Mouse (Mus musculus): ENCODE measurements around the gene Fam83c.

Gene Fam83c

DNA sequence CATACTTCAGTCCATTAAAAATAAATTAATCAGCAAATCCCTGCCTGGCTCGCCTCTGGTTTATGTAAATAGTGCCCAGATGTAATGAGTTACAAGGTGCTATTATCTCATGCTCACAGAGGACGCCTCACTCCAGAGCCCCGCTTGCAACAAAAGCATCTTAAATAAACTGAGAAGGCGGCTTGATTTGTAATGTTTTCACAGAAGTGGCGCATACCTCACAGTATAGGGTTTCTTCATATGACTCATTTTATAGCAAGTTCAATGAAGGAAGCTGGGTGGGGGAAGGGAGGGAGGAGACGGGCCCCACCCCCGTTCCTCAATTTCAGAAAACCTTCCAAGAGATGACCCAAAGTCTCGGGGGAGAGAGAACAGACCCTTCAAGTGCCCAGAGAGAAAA lies 12.3 kb upstream of the Fam83c start:
- POLR2A ChIA-PET: interaction anchor here in 2 of 4 experiments (1.5 kb wide), 2 partner anchors 21 to 37 kb away, joined by 3 to 4 read pairs; partner anchors contain the start of gene Eif6 (in 1 of the 2)
- CTCF ChIA-PET: interaction anchor here in 1 of 4 experiments (5.5 kb wide), 1 partner anchor 99 kb away, joined by 32 read pairs; the partner anchor contains the start of gene Gdf5

DNA sequence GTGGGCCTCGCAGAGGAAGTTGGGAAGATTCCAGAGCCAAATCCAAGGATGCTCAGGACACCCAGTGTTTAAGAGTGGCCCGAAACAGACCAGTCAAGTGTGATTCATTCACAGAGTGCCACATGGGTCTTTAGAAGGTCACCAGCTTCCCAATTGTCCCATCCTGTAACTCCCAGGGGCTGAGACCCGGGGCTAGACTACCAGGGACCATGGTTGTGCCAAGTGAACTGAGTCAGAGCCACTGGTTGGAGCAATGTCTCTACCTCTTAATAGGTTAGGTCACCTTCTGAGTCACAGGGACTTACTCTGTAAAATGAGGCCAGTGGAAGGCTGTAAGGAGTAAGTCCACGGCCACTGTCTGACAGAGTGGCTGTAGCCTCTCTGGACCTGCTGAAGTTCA lies 4.3 kb upstream of the Fam83c start:
- ChIA-PET CTCF (no interaction called here), POLR2A (interaction anchor here in 2 of 4 experiments (1.1 to 1.9 kb wide), 3 partner anchors 10 to 90 kb away, joined by 3 to 6 read pairs (median 6); partner anchors contain the start of gene Eif6 (in 1 of the 2))

DNA sequence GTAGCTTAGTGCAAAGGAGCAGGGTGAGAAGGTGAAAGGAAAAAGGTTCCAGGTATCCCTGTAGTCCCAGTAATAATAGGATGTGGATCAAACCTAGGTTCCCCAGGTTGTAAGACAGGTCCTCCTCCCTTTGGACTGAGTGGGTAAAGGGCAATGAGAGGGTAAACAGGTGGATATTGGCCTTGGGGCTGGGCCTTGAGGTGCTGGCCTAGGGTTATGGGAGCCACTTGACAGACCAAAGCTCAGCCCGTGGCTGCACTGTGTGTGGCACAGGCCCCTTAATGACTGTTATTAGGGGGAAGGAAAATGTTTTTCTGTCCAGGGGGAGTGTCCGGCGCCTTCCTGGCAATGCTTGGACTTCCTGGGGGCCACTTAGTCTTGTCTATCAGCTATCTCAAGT lies 3.3 kb upstream of the Fam83c start:
- POLR2A ChIA-PET: interaction anchor here in 2 of 4 experiments (0.8 to 1.9 kb wide), 5 partner anchors 11 to 91 kb away, joined by 3 to 6 read pairs (median 4); partner anchors contain the start of gene Eif6 (in 2 of the 2)

DNA sequence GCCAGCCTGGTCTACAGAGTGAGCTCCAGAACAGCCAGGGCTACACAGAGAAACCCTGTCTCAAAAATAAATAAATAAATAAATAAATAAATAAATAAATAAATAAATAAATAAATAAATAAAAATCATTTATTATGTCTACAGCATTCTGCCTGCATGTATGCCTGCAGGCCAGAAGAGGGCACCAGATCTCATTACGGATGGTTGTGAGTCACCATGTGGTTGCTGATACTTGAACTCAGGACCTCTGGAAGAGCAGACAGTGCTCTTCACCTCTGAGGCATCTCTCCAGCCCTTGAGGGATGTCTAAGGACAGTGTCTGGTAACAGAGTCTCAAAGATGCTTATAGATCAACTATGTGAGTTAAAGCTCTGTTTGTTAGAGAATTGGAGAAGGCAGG lies 2.6 kb downstream of the Fam83c start:
- POLR2A ChIA-PET: interaction anchor here in 2 of 4 experiments (1.0 to 3.4 kb wide), 10 partner anchors 10 to 120 kb away, joined by 3 to 9 read pairs (median 4); partner anchors contain the start of genes BC029722 (in 1 of the 2), Gdf5 (in 1 of the 2), Gm15557 (in 1 of the 2) and Uqcc1 (in 1 of the 2)
- CTCF ChIA-PET: interaction anchor here (0.8 to 3.6 kb wide), 11 partner anchors 9 to 474 kb away, joined by 3 to 18 read pairs (median 4); partner anchors contain the start of gene Gdf5 (in 2 of the 4)

More for the DNA sequence above, 3.3 kb upstream of the Fam83c start:
- CTCF ChIA-PET: interaction anchor here in 1 of 4 experiments (0.6 kb wide), 1 partner anchor 931 kb away, joined by 3 read pairs; no protein-coding TSS in a partner anchor

DNA sequence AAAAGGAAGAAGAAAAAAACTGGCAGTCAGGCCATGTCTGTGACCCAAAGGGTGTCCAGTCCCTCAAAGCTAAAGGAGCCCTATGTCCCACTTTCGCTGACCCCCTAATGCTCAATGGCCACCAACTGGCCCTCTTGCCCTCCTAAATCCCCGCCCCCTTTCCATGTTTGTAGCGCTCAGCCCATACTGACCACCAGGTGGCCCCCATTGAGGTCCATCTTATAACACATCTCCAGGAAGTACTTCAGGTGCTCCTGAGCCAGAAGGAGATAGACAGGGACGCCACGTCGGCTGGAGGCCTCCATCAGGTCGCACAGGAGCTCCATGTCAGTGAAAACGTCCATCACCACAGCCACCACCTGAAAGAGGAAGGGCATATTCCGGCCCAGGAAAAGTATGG lies 3.4 kb downstream of the Fam83c start:
- POLR2A ChIA-PET: interaction anchor here in 2 of 4 experiments (1.1 to 3.4 kb wide), 5 partner anchors 10 to 99 kb away, joined by 3 to 9 read pairs (median 5); partner anchors contain the start of genes BC029722 (in 1 of the 2) and Uqcc1 (in 1 of the 2)
- CTCF ChIA-PET: interaction anchor here (0.6 to 3.6 kb wide), 6 partner anchors 10 to 121 kb away, joined by 3 to 18 read pairs (median 6); partner anchors contain the start of gene Gdf5 (in 1 of the 4)

DNA sequence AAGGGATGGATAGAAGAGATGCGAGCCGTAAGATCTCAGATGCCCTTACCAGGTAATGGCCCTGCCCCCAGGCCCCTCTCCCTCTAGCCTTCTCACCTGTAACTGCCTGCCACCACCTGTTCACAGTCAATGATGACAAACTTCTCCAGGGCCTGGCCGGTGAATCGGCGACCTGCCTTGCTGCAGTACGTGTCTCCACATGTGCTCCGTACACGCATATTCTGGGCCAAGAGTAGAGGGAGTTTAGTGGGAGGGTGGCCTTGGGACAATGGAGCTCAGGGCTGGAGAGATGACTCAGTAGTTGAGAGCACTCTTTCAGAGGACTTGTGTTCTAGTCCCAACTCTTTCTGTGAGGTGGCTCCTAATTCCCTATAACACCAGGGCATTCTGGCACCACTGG lies 3.8 kb downstream of the Fam83c start:
- CTCF ChIA-PET: interaction anchor here in 3 of 4 experiments (0.6 to 2.1 kb wide), 4 partner anchors 11 to 115 kb away, joined by 3 to 8 read pairs (median 6); no protein-coding TSS in a partner anchor
- POLR2A ChIA-PET: interaction anchor here in 2 of 4 experiments (1.0 to 1.6 kb wide), 3 partner anchors 10 to 18 kb away, joined by 3 to 5 read pairs (median 4); partner anchors contain the start of gene BC029722 (in 1 of the 2)

DNA sequence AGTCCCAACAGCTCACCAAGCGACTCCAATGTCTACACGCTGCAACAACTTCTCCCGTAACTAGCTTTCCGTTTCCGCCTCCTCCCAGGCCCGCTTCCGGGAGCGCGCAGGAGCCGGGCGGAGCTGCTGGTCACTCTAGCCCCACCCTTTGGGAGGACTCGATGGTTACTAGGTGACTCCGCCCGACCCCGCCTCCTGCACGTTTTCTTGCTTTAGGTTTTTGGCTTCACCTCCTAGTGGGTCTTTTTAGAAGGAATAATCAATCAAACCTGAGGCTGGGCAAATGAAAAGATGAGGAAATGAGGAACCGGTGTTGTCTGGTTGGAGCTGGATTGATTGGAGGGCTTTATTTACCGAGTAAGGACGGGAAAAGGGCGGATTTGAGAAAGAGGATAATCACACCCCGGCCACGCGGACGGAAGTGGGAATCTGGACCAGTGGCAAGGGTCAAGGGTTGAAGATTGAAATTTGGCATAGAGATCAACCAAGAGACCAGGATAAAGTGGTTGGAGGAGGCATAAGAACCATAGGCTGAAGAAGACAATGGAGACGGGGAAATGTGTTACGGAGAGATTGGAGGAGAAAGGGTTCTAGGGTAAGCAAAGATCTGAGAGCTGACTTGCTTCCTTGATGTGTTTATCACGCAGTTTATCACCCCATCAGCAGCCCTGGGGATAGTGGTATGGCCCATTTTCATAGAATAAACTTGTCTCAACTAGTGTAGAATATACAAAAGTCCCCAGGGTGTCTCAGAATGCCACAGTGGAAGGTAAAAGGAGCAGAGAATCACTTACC lies 7.8 kb downstream of the Fam83c start, which contains the start of gene Eif6:
TSS of gene Eif6 (minus strand) at position 296 of the 795 bp plus-strand sequence.
- ChIA-PET CTCF (interaction anchor here in 3 of 4 experiments (0.5 to 1.9 kb wide), 7 partner anchors 8 to 390 kb away, joined by 3 to 8 read pairs (median 4); partner anchors contain the start of gene BC029722 (in 1 of the 3)), POLR2A (interaction anchor here (0.6 to 2.9 kb wide), 36 partner anchors 8 to 445 kb away, joined by 3 to 15 read pairs (median 4); partner anchors contain the start of genes Cep250 (in 2 of the 4), BC029722 (in 1 of the 4), Cpne1 (in 1 of the 4) and Fam83c (in 1 of the 4))

DNA sequence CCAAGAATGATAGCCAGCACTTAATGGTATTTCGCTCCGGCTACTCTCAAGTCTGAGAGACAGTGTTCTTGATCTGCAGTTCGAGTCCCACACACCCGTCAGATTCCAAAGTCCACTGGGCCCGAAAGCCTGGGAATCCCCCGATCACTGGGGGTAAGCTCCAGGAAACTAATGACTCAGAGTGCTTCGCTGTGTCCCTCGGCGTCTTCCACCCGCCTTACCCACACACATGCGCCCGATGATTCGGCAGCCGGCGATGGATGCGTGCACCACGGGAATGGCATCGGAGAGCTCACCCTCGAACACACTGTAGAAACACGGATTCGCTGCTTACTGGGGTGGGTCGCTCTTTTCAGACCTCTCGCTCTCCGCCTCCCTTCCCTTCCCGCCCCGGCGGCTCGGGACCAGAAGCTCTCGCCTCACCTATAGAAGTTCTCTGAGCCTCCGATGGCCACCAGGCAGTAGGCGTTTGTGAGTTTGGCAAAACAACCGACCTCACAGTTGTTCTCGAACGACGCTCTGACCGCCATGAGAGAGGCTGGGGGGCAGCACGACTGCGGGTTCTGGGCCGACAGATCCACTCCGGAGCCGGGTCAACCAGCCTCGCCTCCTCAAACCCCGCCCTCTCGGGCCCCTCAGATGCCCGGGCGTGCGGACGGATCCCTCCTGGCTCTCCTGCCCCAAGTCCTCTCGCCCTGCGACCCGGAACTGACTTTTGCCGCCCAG lies 8.6 kb downstream of the Fam83c start:
- CTCF ChIA-PET: interaction anchor here in 3 of 4 experiments (0.5 to 1.9 kb wide), 6 partner anchors 13 to 391 kb away, joined by 3 to 8 read pairs (median 4); no protein-coding TSS in a partner anchor
- POLR2A ChIA-PET: interaction anchor here (0.6 to 2.9 kb wide), 35 partner anchors 8 to 444 kb away, joined by 3 to 15 read pairs (median 4); partner anchors contain the start of genes Cep250 (in 2 of the 4), Cpne1 (in 1 of the 4), Fam83c (in 1 of the 4) and Gm15557 (in 1 of the 4)

DNA sequence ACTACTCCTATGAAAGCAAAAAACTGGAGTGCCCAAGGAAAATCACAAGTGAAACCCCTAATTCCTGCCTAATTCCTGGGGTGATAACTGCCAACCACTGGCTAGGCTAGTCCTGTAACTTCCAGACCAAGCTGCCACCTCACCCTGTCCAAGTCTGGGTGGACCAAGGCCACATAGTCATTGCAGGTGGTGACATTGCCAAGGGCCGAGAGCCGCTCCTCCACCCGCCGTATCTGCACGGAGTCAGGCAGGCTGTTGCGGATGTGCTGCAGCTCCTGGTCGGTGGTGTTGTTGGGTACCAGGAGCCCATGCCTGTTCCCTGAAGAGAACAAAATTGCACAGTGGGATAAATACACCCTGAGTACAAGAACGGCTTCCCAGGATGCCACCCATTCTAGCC lies 10.9 kb downstream of the Fam83c start:
- POLR2A ChIA-PET: interaction anchor here in 1 of 4 experiments (0.7 to 1.3 kb wide), 4 partner anchors 10 to 251 kb away, joined by 3 to 4 read pairs (median 3); no protein-coding TSS in a partner anchor
- CTCF ChIA-PET: no interaction called here

DNA sequence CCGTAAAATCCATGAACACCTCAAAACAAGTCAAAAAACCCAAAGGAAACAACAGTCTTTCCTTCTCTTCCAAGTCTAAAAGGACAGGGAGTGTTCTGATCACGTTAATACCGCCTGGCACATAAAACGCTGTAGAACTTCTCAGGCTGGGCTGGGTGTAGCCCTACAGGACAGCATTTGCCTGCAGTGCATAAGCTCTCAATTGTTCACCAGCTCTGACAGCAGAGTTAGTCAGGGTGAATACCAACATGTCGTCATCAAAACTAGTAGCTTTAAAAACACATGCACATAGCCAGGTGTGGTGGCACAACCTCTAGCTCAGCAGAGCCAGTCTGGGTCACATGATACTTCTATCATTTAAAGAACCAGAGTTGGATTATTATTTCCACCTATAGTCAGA lies 13.9 kb downstream of the Fam83c start:
- ChIA-PET CTCF (interaction anchor here in 1 of 4 experiments (1.0 kb wide), 1 partner anchor 13 kb away, joined by 3 read pairs; no protein-coding TSS in a partner anchor), POLR2A (interaction anchor here in 2 of 4 experiments (0.5 to 4.2 kb wide), 5 partner anchors 10 to 210 kb away, joined by 3 to 16 read pairs (median 4); no protein-coding TSS in a partner anchor)

DNA sequence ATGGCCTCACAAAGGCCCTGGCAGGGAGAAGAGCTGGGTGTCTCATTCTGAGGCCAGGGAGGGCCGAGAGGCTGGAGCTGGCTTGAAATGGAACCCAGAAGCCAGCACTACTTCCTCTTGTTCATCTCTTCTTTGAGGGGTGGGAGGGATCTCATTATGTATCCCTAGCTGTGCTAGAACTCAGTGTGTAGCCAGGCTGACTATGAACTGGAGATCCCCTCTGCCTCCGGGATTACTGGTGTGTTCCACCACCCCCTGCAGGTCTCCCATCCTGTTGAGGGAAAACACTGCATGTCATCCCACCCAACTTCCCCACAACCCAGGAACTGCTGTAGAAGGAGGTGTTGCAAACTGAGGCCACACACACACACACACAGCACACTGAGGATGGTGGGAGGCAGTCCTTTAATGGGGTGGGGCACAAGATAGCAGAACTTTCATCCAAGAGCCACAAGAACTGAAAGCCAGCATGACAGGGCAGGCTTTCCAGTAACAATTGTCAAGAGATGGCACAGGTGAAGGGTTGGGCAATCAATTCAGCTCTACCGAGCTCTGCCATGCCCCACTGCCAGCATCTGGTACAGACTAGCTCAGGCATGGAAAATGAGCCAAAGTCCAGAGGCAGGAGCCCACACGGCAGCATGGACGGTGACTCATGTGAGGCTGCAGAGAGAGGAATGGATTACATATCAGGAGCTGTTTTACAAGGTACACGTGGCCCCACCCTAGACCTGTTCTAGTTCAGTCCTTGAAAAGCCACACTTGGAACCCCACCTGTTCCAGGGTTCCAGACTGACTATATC lies 15.0 kb downstream of the Fam83c start:
- ChIA-PET CTCF (interaction anchor here (0.5 to 1.4 kb wide), 11 partner anchors 8 to 1233 kb away, joined by 3 to 6 read pairs (median 3); partner anchors contain the start of genes Acss2 (in 2 of the 4), Ggt7 (in 2 of the 4), 6430550D23Rik (in 1 of the 4) and Ergic3 (in 1 of the 4)), POLR2A (interaction anchor here in 2 of 4 experiments (0.6 to 4.2 kb wide), 34 partner anchors 8 to 460 kb away, joined by 3 to 16 read pairs (median 4); partner anchors contain the start of genes Cep250 (in 2 of the 2), Acss2 (in 1 of the 2), Cpne1 (in 1 of the 2) and Fam83c (in 1 of the 2))

DNA sequence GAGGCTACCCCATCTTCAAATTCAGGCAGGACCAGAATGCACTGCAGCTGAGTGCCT lies 15.4 kb downstream of the Fam83c start, which contains the start of gene BC029722:
TSS of gene BC029722 (minus strand) at position 35 of the 57 bp plus-strand sequence.
- POLR2A ChIA-PET: interaction anchor here in 2 of 4 experiments (0.7 to 4.2 kb wide), 31 partner anchors 8 to 461 kb away, joined by 3 to 16 read pairs (median 4); partner anchors contain the start of genes Acss2 (in 1 of the 2), Cep250 (in 1 of the 2), Cpne1 (in 1 of the 2) and Fam83c (in 1 of the 2)

DNA sequence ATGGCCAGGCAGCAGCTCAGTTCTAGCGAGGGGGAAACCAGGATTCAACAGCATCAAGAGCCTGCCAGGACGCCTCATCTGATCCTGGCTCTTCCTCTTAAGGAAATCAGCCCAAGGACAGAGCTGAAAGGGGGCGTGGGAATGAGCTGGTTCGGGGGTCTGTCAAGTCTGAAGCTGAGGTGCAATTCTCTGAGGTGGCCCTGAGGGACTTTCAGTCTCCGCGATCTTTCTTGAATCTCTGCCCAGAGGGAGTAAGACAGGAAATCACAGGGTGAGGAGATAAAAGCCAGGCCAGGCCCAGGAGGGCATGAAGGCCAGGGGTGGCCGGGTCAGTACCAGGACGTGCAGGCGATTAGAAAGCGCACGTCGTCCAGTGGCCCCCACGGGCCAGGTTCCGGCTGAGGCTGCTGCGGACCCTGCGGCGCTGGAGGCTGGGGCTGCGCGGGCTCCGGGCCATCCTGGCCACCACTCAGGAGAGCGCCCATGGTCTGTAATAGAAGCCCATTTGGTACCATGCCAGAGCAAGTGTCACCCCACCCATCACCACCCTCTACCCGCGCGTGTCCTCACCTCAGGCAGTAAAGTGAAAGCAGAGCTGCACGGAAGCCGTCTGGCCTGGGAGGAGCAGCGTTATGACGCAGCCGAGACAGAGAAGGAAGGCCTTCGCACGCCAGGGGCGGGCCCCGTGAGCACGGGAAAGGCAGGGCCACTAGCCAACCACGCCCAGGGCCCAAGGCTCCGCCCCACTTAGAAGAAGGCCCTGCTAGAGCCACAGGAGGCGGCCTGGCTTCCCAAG lies 15.9 kb downstream of the Fam83c start:
- POLR2A ChIA-PET: interaction anchor here in 3 of 4 experiments (0.7 to 4.2 kb wide), 35 partner anchors 7 to 461 kb away, joined by 3 to 16 read pairs (median 4); partner anchors contain the start of genes Acss2 (in 1 of the 3), Cep250 (in 1 of the 3), Cpne1 (in 1 of the 3) and Eif6 (in 1 of the 3)
- CTCF ChIA-PET: interaction anchor here (0.5 to 1.4 kb wide), 13 partner anchors 9 to 1232 kb away, joined by 3 to 8 read pairs (median 3); partner anchors contain the start of genes Acss2 (in 2 of the 4), Ggt7 (in 2 of the 4), 6430550D23Rik (in 1 of the 4) and Ergic3 (in 1 of the 4)

More for the DNA sequence above, 15.4 kb downstream of the Fam83c start, which contains the start of gene BC029722:
- CTCF ChIA-PET: interaction anchor here in 3 of 4 experiments (0.5 to 1.4 kb wide), 10 partner anchors 8 to 1233 kb away, joined by 3 to 6 read pairs (median 3); partner anchors contain the start of genes Acss2 (in 2 of the 3), Ggt7 (in 2 of the 3), 6430550D23Rik (in 1 of the 3) and Ergic3 (in 1 of the 3)

DNA sequence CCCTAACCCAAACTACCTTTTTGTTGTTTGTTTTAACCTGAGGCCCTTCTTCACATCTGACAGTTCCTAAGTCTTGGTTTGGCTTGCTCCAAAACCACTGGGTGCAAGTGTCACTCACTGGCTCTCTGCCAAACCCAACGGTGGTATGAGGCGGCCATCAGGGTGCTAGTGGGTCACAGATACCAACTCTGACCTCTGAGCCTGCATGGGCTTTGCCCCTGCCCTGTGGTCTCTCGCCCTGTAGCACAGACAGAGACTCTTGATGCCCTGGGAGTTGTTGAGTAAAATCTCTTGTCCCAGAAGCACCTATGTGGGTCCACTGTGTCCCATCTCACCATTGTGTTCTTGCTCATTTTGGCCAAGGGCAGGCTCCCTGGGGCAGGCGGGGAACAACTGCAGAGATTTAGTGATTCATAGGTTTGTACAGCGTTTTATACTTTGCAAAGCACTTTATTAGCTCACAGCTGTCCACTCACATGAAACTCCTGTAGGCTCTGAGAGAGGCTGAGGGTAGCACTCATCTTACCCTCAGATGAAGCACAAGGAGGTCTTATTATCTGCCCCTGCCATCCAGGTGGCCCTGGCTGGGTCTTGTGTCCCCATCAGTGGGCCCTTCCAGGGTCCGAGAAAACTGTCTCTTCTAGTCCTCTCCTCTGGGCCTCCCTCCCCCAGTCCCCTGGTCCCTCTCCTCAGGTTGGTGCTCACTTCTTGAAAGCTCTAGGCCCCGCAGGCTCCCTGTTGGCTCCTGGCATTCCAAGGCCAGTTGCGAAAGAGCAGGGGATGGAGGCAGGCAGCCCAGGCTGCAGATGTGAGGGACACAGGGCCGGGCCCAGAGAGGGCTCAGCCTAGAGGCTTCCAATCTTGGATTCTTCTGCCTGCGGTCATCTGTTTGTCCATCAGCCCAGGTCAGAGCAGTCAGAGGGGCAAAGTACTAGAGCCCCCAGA lies 17.1 kb downstream of the Fam83c start:
- CTCF ChIA-PET: no interaction called here
- POLR2A ChIA-PET: interaction anchor here in 3 of 4 experiments (0.7 to 1.8 kb wide), 8 partner anchors 8 to 42 kb away, joined by 3 to 6 read pairs (median 4); partner anchors contain the start of gene Eif6 (in 2 of the 3)

Measured in embryonic stem cell, embryonic (primary cell).